Mouse (Mus musculus): ENCODE data around the gene Slc38a2. TPM values are rescaled to one million over a fixed set of nuclear protein-coding genes. Genes with fewer than 3 reads are reported as not detected.

Gene Slc38a2
- polyA plus RNA-seq, 1 experiment = 158 TPM

DNA sequence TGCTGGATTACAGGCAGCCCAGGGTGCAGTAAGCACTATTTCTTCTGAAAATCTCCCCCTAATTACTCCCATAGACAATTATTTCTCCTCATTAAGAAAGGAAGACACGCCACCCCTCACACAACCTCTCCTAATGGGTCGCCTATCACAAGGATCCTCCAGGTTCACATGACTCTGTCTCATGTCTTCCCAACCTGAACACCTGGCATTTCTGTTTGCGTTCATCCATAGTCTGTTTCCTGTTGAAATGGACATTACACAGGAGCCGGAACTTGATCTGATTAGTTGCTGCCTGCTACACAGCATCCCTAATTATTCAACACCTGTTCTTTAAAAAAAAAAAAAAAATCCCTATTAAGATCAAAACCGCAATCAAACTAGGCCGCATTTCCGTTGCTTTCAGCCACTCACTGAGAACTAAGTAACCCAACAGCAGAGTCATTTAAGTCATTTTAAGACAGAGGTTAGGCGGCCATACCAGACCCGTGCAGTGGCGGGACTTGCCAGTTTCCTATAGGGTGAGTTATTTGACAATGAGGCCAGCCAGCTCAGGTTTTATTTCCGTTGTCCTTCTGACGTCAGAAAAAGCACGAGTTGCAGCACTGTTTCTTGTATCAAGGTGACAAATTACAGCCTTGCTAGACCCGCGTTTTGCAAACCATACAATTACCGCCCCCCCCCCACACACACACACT, 59.1 kb downstream of the Slc38a2 start:
- H3K4me1 ChIP-seq (ENCODE audit: control insufficient read depth, insufficient read depth, low read length) = no peaks in the 10 kb centered on the region
- no peak for TF ChIP-seq POLR2A (IDR thresholded peaks at IDR 0.05; ENCODE audit: insufficient read depth, low read length)
- TF ChIP-seq CTCF (IDR thresholded peaks at IDR 0.05; ENCODE audit: low read depth, low read length) = no peak
- no peak for TF ChIP-seq EP300 (IDR thresholded peaks at IDR 0.05; ENCODE audit: insufficient read depth, low read depth, low read length)
- peak overlapping the region; percentile 91 for H3K9ac ChIP-seq (ENCODE audit: low read depth, poor library complexity, severe bottlenecking)
- H3K27ac ChIP-seq (ENCODE audit: insufficient read depth, low read length) = peak overlapping the region; percentile 2
- H3K4me3 ChIP-seq (ENCODE audit: low read depth, low read length) = peak overlapping the region; percentile 90
- no peaks in the 10 kb centered on the region for H3K27me3 ChIP-seq (ENCODE audit: control insufficient read depth, insufficient read depth, low read length, poor library complexity, severe bottlenecking)
- no peaks in the 10 kb centered on the region for H3K36me3 ChIP-seq (ENCODE audit: control insufficient read depth, insufficient read depth, low read length, poor library complexity, severe bottlenecking)
- no peaks in the 10 kb centered on the region for H3K9me3 ChIP-seq (replicated peaks; ENCODE audit: control insufficient read depth, insufficient read depth, low read length, poor library complexity, severe bottlenecking)

DNA sequence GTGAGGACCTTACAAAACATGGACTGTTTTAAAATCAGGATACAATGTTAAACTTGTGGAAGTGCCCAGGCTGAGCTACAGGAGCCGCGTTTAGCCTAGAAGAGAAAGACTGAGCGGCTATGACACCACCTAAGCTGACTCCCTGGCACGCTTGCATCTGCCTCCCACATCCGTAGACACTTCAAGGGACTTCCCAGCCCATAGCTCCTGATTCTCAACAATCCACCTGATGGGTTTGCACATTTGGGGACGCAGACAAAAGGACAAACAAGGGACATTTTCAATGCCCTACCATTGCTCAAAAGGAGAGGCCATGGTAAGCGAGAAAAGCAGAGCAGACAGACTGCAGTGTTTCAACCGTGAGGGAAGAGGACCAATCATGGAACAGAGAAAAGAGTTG, 59.9 kb downstream of the Slc38a2 start:
- Histone ChIP-seq H3K36me3 (ENCODE audit: control insufficient read depth, insufficient read depth, low read length, poor library complexity, severe bottlenecking) (no peaks in the 10 kb centered on the region), H3K9ac (ENCODE audit: low read depth, poor library complexity, severe bottlenecking) (peak overlapping the region; percentile 91), H3K4me1 (ENCODE audit: control insufficient read depth, insufficient read depth, low read length) (no peaks in the 10 kb centered on the region), H3K9me3 (replicated peaks; ENCODE audit: control insufficient read depth, insufficient read depth, low read length, poor library complexity, severe bottlenecking) (no peaks in the 10 kb centered on the region), H3K27me3 (ENCODE audit: control insufficient read depth, insufficient read depth, low read length, poor library complexity, severe bottlenecking) (no peaks in the 10 kb centered on the region), H3K4me3 (ENCODE audit: low read depth, low read length) (peak overlapping the region; percentile 55), H3K27ac (ENCODE audit: insufficient read depth, low read length) (no peak overlapping the region)
- TF ChIP-seq EP300 (IDR thresholded peaks at IDR 0.05; ENCODE audit: insufficient read depth, low read depth, low read length) (no peak), CTCF (IDR thresholded peaks at IDR 0.05; ENCODE audit: low read depth, low read length) (no peak), POLR2A (IDR thresholded peaks at IDR 0.05; ENCODE audit: insufficient read depth, low read length) (no peak)

DNA sequence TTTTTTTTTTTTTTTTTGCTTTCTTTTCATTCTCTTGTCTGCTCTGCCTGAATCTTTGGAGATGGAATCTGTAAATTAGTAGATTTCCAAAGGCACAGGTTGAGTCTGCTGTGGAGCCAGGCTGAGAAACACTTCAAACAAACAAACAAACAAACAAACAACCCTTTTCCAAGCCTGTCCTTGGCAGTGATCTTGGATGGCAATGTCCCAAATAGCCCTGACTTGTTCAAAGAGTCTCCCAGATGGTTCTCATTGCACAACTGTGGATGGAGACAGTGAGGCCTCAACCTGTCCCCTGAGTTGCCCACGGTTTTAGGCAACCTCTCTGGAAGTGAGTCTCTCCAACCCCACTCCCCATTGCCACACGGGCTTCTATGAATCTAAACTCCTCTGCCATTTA, 60.9 kb downstream of the Slc38a2 start:
- peak overlapping the region; percentile 46 for H3K27ac ChIP-seq (ENCODE audit: insufficient read depth, low read length)
- no peaks in the 10 kb centered on the region for H3K9me3 ChIP-seq (replicated peaks; ENCODE audit: control insufficient read depth, insufficient read depth, low read length, poor library complexity, severe bottlenecking)
- no peak for TF ChIP-seq CTCF (IDR thresholded peaks at IDR 0.05; ENCODE audit: low read depth, low read length)
- TF ChIP-seq EP300 (IDR thresholded peaks at IDR 0.05; ENCODE audit: insufficient read depth, low read depth, low read length) = no peak
- H3K36me3 ChIP-seq (ENCODE audit: control insufficient read depth, insufficient read depth, low read length, poor library complexity, severe bottlenecking) = no peaks in the 10 kb centered on the region
- no peaks in the 10 kb centered on the region for H3K4me1 ChIP-seq (ENCODE audit: control insufficient read depth, insufficient read depth, low read length)
- no peaks in the 10 kb centered on the region for H3K27me3 ChIP-seq (ENCODE audit: control insufficient read depth, insufficient read depth, low read length, poor library complexity, severe bottlenecking)
- H3K4me3 ChIP-seq (ENCODE audit: low read depth, low read length) = peak overlapping the region; percentile 30
- peak overlapping the region; percentile 42 for H3K9ac ChIP-seq (ENCODE audit: low read depth, poor library complexity, severe bottlenecking)

DNA sequence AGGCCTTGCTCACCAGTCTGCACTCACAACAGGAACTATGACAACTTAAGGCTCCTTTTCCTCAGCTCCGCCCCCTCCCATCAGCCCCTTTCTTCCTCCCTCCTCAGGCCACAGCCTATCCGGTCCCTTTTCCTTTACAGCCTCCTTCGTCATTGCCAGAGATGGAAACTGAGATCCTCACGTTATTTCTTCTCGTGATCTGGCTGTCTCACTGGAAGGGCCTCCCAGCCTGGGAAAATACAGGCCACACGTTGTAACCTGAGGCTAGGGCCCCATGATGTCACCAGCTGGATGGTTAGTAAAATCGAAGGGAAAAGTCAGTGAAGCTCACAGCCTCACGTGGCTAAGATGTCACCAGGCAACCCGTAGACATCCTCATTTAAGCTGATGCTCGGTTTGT, 61.4 kb downstream of the Slc38a2 start:
- TF ChIP-seq POLR2A (IDR thresholded peaks at IDR 0.05; ENCODE audit: insufficient read depth, low read length) = no peak
- TF ChIP-seq CTCF (IDR thresholded peaks at IDR 0.05; ENCODE audit: low read depth, low read length) = no peak
- TF ChIP-seq EP300 (IDR thresholded peaks at IDR 0.05; ENCODE audit: insufficient read depth, low read depth, low read length) = no peak
- no peaks in the 10 kb centered on the region for H3K9me3 ChIP-seq (replicated peaks; ENCODE audit: control insufficient read depth, insufficient read depth, low read length, poor library complexity, severe bottlenecking)
- H3K36me3 ChIP-seq (ENCODE audit: control insufficient read depth, insufficient read depth, low read length, poor library complexity, severe bottlenecking) = no peaks in the 10 kb centered on the region
- peak overlapping the region; percentile 55 for H3K27ac ChIP-seq (ENCODE audit: insufficient read depth, low read length)
- no peaks in the 10 kb centered on the region for H3K27me3 ChIP-seq (ENCODE audit: control insufficient read depth, insufficient read depth, low read length, poor library complexity, severe bottlenecking)
- no peaks in the 10 kb centered on the region for H3K4me1 ChIP-seq (ENCODE audit: control insufficient read depth, insufficient read depth, low read length)
- peak overlapping the region; percentile 83 for H3K4me3 ChIP-seq (ENCODE audit: low read depth, low read length)
- peak overlapping the region; percentile 42 for H3K9ac ChIP-seq (ENCODE audit: low read depth, poor library complexity, severe bottlenecking)

Other genes with a start within 250 kb of the Slc38a2 start
- 141 and 152 TPM in 2 replicates for gene Scaf11, start 238.9 kb downstream of the Slc38a2 start, polyA plus RNA-seq (2011; ENCODE audit: insufficient read depth, insufficient read length, low read depth, missing spikeins)
- 88.4 and 90.3 TPM in 2 replicates for gene Slc38a1, start 56.8 kb downstream of the Slc38a2 start, polyA plus RNA-seq (2011; ENCODE audit: insufficient read depth, insufficient read length, low read depth, missing spikeins)